Mouse (Mus musculus) intestine, embryonic 16.5 days (tissue): ENCODE data around the gene Mfrp. TPM values are rescaled to one million over a fixed set of nuclear protein-coding genes. Genes with fewer than 3 reads are reported as not detected.
A peak's percentile ranks its signal among the peaks of the same experiment; 100 is the strongest.
"Not testable (repeated sequence)": the region's sequence is repeated elsewhere in the genome, so short reads cannot be mapped to it uniquely, and the experiment has no call there.

Source experiments
- ATAC-seq: fragments of 200-750 bp; cut with Nextera tagmentation; 2 replicates; pipeline ENCODE4 v1.8.0; 2017; ENCODE audit warnings: moderate TSS enrichment, moderate library complexity
- H3K27ac ChIP-seq: fragments of 300-500 bp; sonication (generic); 2 replicates; pipeline ENCODE4 v1.5.1; 2014; ENCODE audit warnings: mild to moderate bottlenecking, low read length
- H3K27me3 ChIP-seq: fragments of 300-500 bp; sonication (generic); replicated peaks from 2 replicates; pipeline ENCODE4 v1.6.1; 2014; ENCODE audit warnings: low read length, control low read depth, mixed read lengths; ENCODE audit not compliant: control insufficient read depth, insufficient read depth
- H3K36me3 ChIP-seq: fragments of 300-500 bp; sonication (generic); 2 replicates; pipeline ENCODE4 v1.6.1; 2014; ENCODE audit warnings: low read length, control low read depth; ENCODE audit not compliant: control insufficient read depth, insufficient read depth
- H3K4me1 ChIP-seq: fragments of 300-500 bp; sonication (generic); 2 replicates; pipeline ENCODE4 v1.6.1; 2014; ENCODE audit warnings: low read length, control low read depth, mixed read lengths; ENCODE audit not compliant: control insufficient read depth, insufficient read depth
- H3K4me2 ChIP-seq: fragments of 300-500 bp; sonication (generic); 2 replicates; pipeline ENCODE4 v1.6.1; 2014; ENCODE audit warnings: low read depth, low read length, control low read depth
- H3K4me3 ChIP-seq: fragments of 300-500 bp; sonication (generic); 2 replicates; pipeline ENCODE4 v1.5.1; 2014; ENCODE audit warnings: mild to moderate bottlenecking, low read length
- H3K9ac ChIP-seq: fragments of 300-500 bp; sonication (generic); 2 replicates; pipeline ENCODE4 v1.6.1; 2014; ENCODE audit warnings: low read depth, low read length
- H3K9me3 ChIP-seq: fragments of 300-500 bp; sonication (generic); 2 replicates; pipeline ENCODE4 v1.6.1; 2016; ENCODE audit warnings: low read length, control low read depth; ENCODE audit not compliant: control insufficient read depth
- WGBS: fragments of 180-500 bp; shearing (Covaris S2); extraction: QIAGEN DNeasy Blood & Tissue Kit; methylation state at CpG from one replicate; pipeline ENCODE4 v1.1.7; 2014; 5-methylcytosine and 5-hydroxymethylcytosine counted together
- polyA plus RNA-seq: library from polyadenylated mRNA; unstranded; fragments of >200 nt; fragmentation: Nextera tagmentation; extraction: Ambion mirVana; gene quantifications from 2 replicates; pipeline ENCODE4 v1.2.1, GENCODE M21; 2015

The Mfrp gene
- polyA plus RNA-seq, 1 experiment from 2014 or later, result 0.24 TPM

DNA sequence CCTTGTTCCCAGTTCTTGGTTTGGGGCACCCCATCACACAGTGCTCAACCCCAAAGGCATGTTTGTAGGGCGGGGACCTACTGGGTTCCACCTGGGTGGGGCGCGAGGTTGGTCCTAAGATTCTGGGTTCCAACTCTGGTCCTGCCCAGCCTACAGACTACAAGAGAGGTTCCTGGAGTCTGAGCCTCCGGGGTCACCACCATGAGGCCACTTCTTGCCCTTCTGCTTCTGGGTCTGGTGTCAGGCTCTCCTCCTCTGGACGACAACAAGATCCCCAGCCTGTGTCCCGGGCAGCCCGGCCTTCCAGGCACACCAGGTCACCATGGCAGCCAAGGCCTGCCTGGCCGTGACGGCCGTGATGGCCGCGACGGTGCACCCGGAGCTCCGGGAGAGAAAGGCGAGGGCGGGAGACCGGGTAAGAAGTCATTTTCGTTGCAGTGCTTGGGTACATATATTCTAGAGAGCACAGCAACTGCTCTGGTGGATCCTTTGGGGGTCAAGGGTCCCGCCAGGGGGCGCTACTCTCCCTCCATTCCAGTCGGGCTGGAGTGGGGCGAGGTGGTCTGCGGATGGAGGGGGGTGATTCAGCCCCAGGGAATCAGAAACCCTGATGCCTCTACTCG, 6.1 kb downstream of the Mfrp start:
- 0 out of 2 replicates have a peak, but pooled peaks have one; percentile 8 for ATAC-seq
- WGBS, result 49% methylated on average over 25 of the region's 25 CpGs
- Histone ChIP-seq H3K4me2 (peak overlapping the region; percentile 40), H3K36me3 (0 out of 2 replicates have a peak, but pooled peaks cover 3% of the 10 kb centered on the region), H3K27ac (peak overlapping the region; percentile 81), H3K9me3 (no peaks in the 10 kb centered on the region), H3K4me1 (peaks cover 38% of the 10 kb centered on the region), H3K9ac (peak overlapping the region; percentile 53), H3K27me3 (no peaks in the 10 kb centered on the region), H3K4me3 (peak overlapping the region; percentile 28)

- H3K4me1 ChIP-seq, result peaks cover 38% of the 10 kb centered on the region
- H3K4me3 ChIP-seq, result peak overlapping the region; percentile 28; the same call in 1 of the 2 replicates
- no peaks in the 10 kb centered on the region for H3K27me3 ChIP-seq
- peak overlapping the region; percentile 81; the same call in 1 of the 2 replicates for H3K27ac ChIP-seq
- 0 out of 2 replicates have a peak, but pooled peaks cover 3% of the 10 kb centered on the region for H3K36me3 ChIP-seq
- peak overlapping the region; percentile 53 for H3K9ac ChIP-seq
- H3K4me2 ChIP-seq, result peak overlapping the region; percentile 22; the same call in 1 of the 2 replicates
- WGBS, result 80% methylated on average over 31 of the region's 31 CpGs
- no peaks in the 10 kb centered on the region for H3K9me3 ChIP-seq
- ATAC-seq, result no peak
Measured at GRCm38 (mm10) chr9:44108269-44109055, 6.9 kb downstream of the Mfrp start.

DNA sequence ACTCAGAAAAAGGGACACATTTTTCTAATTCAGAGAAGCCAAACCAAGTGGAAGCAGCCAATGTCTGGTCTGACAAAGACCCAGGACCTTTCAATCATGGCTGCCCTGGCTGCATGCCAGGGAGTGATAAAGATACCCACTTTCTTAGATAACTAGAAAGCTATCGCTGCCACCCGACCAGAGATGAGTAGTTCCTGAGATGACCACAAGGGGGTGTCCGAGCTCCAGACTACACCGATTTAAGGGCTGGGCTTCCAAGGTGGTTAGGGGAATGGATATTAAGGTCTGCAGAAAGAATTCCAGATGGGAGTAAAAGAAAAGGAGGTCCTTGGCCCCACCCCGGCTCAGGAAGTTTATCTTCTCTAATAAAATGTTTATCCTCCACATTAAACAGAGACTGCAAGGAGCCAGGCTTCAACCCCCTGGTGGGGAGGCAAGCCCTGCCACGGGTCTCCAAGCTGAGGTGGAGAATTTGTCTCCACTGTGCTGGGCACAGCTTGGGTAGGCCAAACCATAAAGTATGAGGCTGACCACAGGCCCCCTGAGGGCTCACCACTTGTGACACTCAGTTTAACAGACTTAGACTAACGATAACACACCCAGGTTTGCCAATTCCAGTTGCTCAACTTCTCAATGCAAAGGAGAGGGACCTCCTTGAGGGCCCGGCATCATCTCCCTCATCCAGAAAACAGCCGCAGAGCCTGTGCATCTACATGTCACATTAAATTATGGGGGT, 8.0 kb downstream of the Mfrp start:
- H3K4me2 ChIP-seq, result peak overlapping the region; percentile 48
- H3K36me3 ChIP-seq, result 0 out of 2 replicates have a peak, but pooled peaks cover 3% of the 10 kb centered on the region
- H3K9me3 ChIP-seq, result no peaks in the 10 kb centered on the region
- peak overlapping the region; percentile 16 for H3K4me3 ChIP-seq
- H3K9ac ChIP-seq, result peak overlapping the region; percentile 55
- no peaks in the 10 kb centered on the region for H3K27me3 ChIP-seq
- no peak overlapping the region; the same call in none of the 2 replicates for H3K27ac ChIP-seq
- no peak for ATAC-seq
- H3K4me1 ChIP-seq, result peaks cover 38% of the 10 kb centered on the region
- 21% methylated on average over 9 of the region's 9 CpGs for WGBS

- H3K4me3 ChIP-seq, result peak overlapping the region; percentile 80; the same call in 1 of the 2 replicates
- WGBS, result 47% methylated on average over 10 of the region's 12 CpGs
- H3K4me1 ChIP-seq, result peaks cover 35% of the 10 kb centered on the region
- H3K9me3 ChIP-seq, H3K27ac ChIP-seq, H3K27me3 ChIP-seq, H3K36me3 ChIP-seq, ATAC-seq, H3K9ac ChIP-seq: not testable (repeated sequence)
- H3K4me2 ChIP-seq, result peak overlapping the region; percentile 50
Measured at GRCm38 (mm10) chr9:44111909-44112308, 10.4 kb downstream of the Mfrp start.

DNA sequence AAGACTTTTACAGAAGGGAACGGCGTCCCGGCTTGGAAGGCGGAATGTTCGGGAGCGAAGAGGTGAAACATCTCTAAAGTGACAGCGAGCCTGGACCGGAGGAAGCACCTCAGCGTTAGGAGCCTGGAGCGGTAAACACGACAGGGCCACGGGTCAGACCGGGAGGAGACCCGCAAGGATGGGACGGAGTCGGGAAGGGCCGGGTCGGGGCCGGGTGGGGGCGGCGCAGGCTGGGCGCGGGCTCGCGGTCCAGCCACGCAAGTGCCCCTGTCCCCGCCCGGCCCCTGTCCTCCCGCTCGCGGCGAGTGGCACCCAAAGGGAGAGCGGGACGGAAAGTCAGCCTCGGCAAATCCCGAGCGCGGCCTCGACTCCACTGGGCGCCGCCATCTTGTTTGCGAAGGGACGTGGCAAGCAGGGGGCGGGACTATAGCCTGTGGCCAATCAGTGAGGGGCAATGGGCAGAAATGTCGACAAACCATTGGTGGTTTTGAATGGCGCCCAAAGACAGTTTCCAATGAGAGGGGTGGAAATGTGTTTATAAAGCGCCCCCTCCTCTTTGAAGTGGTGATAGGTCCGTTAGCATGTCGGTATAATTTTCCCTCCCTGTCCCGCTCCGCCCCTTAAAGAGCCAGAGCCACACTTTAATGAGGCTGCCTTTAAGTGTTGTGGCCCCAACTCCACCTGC, 11.7 kb downstream of the Mfrp start, which contains the start of the genes Gm49380 and Rnf26:
TSS of gene Gm49380 (minus strand) at position 396 of the 685 bp plus-strand sequence.
TSS of gene Rnf26 (minus strand) at position 413 of the 685 bp plus-strand sequence.
- H3K4me1 ChIP-seq, result peaks cover 22% of the 10 kb centered on the region
- H3K36me3 ChIP-seq, result no peaks in the 10 kb centered on the region
- H3K9ac ChIP-seq, result peak within 1 kb of the TSS; percentile 84
- peak within 1 kb of the TSS; percentile 74 for H3K27ac ChIP-seq
- H3K4me2 ChIP-seq, result peak within 1 kb of the TSS; percentile 50
- WGBS, result under 1% methylated on average over 49 of the region's 51 CpGs
- peak; percentile 97 for ATAC-seq
- no peaks in the 10 kb centered on the region for H3K27me3 ChIP-seq
- H3K9me3 ChIP-seq, result no peaks in the 10 kb centered on the region
- peak within 1 kb of the TSS; percentile 80 for H3K4me3 ChIP-seq

GRCm38 (mm10) chr9:44114453-44114852, 12.9 kb downstream of the Mfrp start:
- no peaks in the 10 kb centered on the region for H3K9me3 ChIP-seq
- 58% methylated on average over 2 of the region's 2 CpGs for WGBS

GRCm38 (mm10) chr9:44115599-44115998, 14.1 kb downstream of the Mfrp start:
- Histone ChIP-seq H3K9me3 (no peaks in the 10 kb centered on the region), H3K9ac (no peak overlapping the region), H3K27ac (no peak overlapping the region), H3K4me3 (no peak overlapping the region), H3K27me3 (no peaks in the 10 kb centered on the region), H3K4me2 (no peak overlapping the region), H3K4me1 (peaks cover 1% of the 10 kb centered on the region; the same call in 1 of the 2 replicates), H3K36me3 (no peaks in the 10 kb centered on the region)
- WGBS, result 88% methylated on average over 9 of the region's 9 CpGs
- ATAC-seq, result no peak

More at GRCm38 (mm10) chr9:44114453-44114852, 12.9 kb downstream of the Mfrp start:
- Histone ChIP-seq H3K4me2 (no peak overlapping the region), H3K4me1 (peaks cover 13% of the 10 kb centered on the region), H3K27ac (no peak overlapping the region), H3K27me3 (no peaks in the 10 kb centered on the region), H3K9ac (no peak overlapping the region), H3K4me3 (no peak overlapping the region), H3K36me3 (no peaks in the 10 kb centered on the region)
- no peak for ATAC-seq

DNA sequence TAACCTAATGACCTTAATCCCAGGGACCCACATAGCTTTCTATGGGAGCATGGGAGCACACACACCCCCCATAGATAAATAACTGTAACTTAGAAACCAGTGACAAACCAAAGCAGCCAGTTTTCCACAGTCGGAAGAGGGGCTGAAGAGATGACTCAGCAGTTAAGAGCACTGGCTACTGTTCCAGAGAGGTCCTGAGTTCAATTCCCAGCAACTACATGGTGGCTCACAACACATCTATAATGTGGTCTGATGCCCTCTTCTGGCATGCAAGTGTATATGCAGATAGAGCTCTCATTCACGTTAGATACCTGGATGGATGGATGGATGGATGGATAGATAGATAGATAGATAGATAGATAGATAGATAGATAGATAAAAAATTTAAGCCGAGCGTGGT, 14.7 kb downstream of the Mfrp start:
- no peak overlapping the region for H3K4me3 ChIP-seq
- no peaks in the 10 kb centered on the region for H3K36me3 ChIP-seq
- no peak overlapping the region for H3K27ac ChIP-seq
- WGBS, result 90% methylated on average over 4 of the region's 4 CpGs
- H3K4me2 ChIP-seq, result no peak overlapping the region
- no peaks in the 10 kb centered on the region for H3K9me3 ChIP-seq
- H3K4me1 ChIP-seq, result no peaks in the 10 kb centered on the region; the same call in 1 of the 2 replicates
- ATAC-seq, result no peak
- H3K27me3 ChIP-seq, result no peaks in the 10 kb centered on the region
- no peak overlapping the region for H3K9ac ChIP-seq
